Mouse (Mus musculus) hindbrain, embryonic 14.5 days (tissue): ENCODE data around the gene Kdelr2. TPM values are rescaled to one million over a fixed set of nuclear protein-coding genes. Genes with fewer than 3 reads are reported as not detected.
"Not testable (repeated sequence)": the region's sequence is repeated elsewhere in the genome, so short reads cannot be mapped to it uniquely, and the experiment has no call there.

Experiments used
- ATAC-seq: fragments of 200-750 bp; cut with Nextera tagmentation; 2 replicates; pipeline ENCODE4 v1.8.0; 2017; ENCODE audit warnings: moderate number of reproducible peaks, mild to moderate bottlenecking, moderate TSS enrichment, moderate library complexity; ENCODE audit not compliant: low FRiP score
- DNase-seq: peaks from one replicate; pipeline ENCODE4 v3.0.0-alpha.2; 2015; ENCODE audit warnings: low spot score
- H3K27ac ChIP-seq: fragments of 300-500 bp; sonication (generic); 2 replicates; pipeline ENCODE4 v1.5.1; 2014; ENCODE audit warnings: mild to moderate bottlenecking, moderate library complexity
- H3K27me3 ChIP-seq: fragments of 300-500 bp; sonication (generic); 2 replicates; pipeline ENCODE4 v1.6.1; 2014; ENCODE audit warnings: mild to moderate bottlenecking, low read length, mixed read lengths; ENCODE audit not compliant: control insufficient read depth, insufficient read depth
- H3K36me3 ChIP-seq: fragments of 300-500 bp; sonication (generic); replicated peaks from 2 replicates; pipeline ENCODE4 v1.6.1; 2014; ENCODE audit not compliant: control insufficient read depth, insufficient read depth
- H3K4me1 ChIP-seq: fragments of 300-500 bp; sonication (generic); replicated peaks from 2 replicates; pipeline ENCODE4 v1.6.1; 2014; ENCODE audit warnings: antibody characterized with exemption, low read length, mixed read lengths; ENCODE audit not compliant: control insufficient read depth, insufficient read depth
- H3K4me2 ChIP-seq: fragments of 300-500 bp; sonication (generic); replicated peaks from 2 replicates; pipeline ENCODE4 v1.6.1; 2014; ENCODE audit warnings: mild to moderate bottlenecking, moderate library complexity
- H3K4me3 ChIP-seq: fragments of 300-500 bp; sonication (generic); replicated peaks from 2 replicates; pipeline ENCODE4 v1.5.1; 2014; ENCODE audit warnings: mild to moderate bottlenecking, low read length
- H3K9ac ChIP-seq: fragments of 300-500 bp; sonication (generic); 2 replicates; pipeline ENCODE4 v1.6.1; 2014
- H3K9me3 ChIP-seq: fragments of 300-500 bp; sonication (generic); 2 replicates; pipeline ENCODE4 v1.6.1; 2016; ENCODE audit warnings: low read length; ENCODE audit not compliant: control insufficient read depth
- WGBS: fragments of 180-500 bp; shearing (Covaris S2); extraction: QIAGEN DNeasy Blood & Tissue Kit; methylation state at CpG from one replicate; pipeline ENCODE4 v1.1.7; 2014; 5-methylcytosine and 5-hydroxymethylcytosine counted together
- polyA plus RNA-seq: library from polyadenylated mRNA; unstranded; fragments of >200 nt; fragmentation: Nextera tagmentation; extraction: Ambion mirVana; gene quantifications from 2 replicates; pipeline ENCODE4 v1.2.1, GENCODE M21; 2014

The Kdelr2 gene
- polyA plus RNA-seq, 1 experiment from 2014 or later: 147 TPM

GRCm38 (mm10) chr5:143394966-143395365, 8.7 kb upstream of the Kdelr2 start:
- not testable (repeated sequence) for DNase-seq

GRCm38 (mm10) chr5:143395649-143396048, 8.0 kb upstream of the Kdelr2 start:
- Histone ChIP-seq H3K4me3 (no peak overlapping the region), H3K9ac (no peak overlapping the region), H3K27ac (no peak overlapping the region), H3K4me1 (no peaks in the 10 kb centered on the region), H3K9me3 (no peaks in the 10 kb centered on the region), H3K4me2 (no peak overlapping the region), H3K36me3 (no peaks in the 10 kb centered on the region), H3K27me3 (no peaks in the 10 kb centered on the region)
- no peak for DNase-seq
- ATAC-seq: no peak
- WGBS: 41% methylated on average over 2 of the region's 2 CpGs

More at GRCm38 (mm10) chr5:143394966-143395365, 8.7 kb upstream of the Kdelr2 start:
- H3K9me3 ChIP-seq, ATAC-seq, H3K9ac ChIP-seq, H3K4me3 ChIP-seq, H3K27ac ChIP-seq, H3K4me2 ChIP-seq, H3K36me3 ChIP-seq, H3K27me3 ChIP-seq, H3K4me1 ChIP-seq: not testable (repeated sequence)
- WGBS: 91% methylated on average over 2 of the region's 2 CpGs

- ATAC-seq (no peak), DNase-seq (no peak)
- 95% methylated on average over 12 of the region's 12 CpGs for WGBS
Measured at GRCm38 (mm10) chr5:143400501-143400900, 3.1 kb upstream of the Kdelr2 start.

GRCm38 (mm10) chr5:143401556-143401955, 2.1 kb upstream of the Kdelr2 start:
- DNase-seq: no peak
- Histone ChIP-seq H3K4me3 (no peak overlapping the region), H3K36me3 (peaks cover 10% of the 10 kb centered on the region), H3K4me2 (no peak overlapping the region), H3K27me3 (no peaks in the 10 kb centered on the region), H3K9me3 (no peaks in the 10 kb centered on the region), H3K9ac (no peak overlapping the region), H3K4me1 (peaks cover 17% of the 10 kb centered on the region), H3K27ac (no peak overlapping the region)
- ATAC-seq: no peak
- WGBS: 85% methylated on average over 2 of the region's 2 CpGs

More at GRCm38 (mm10) chr5:143400501-143400900, 3.1 kb upstream of the Kdelr2 start:
- Histone ChIP-seq H3K9me3 (no peaks in the 10 kb centered on the region), H3K4me1 (peaks cover 17% of the 10 kb centered on the region), H3K27ac (no peak overlapping the region), H3K27me3 (no peaks in the 10 kb centered on the region), H3K36me3 (0 out of 2 replicates have a peak, but pooled peaks cover 1% of the 10 kb centered on the region), H3K4me2 (no peak overlapping the region), H3K4me3 (no peak overlapping the region), H3K9ac (no peak overlapping the region)

GRCm38 (mm10) chr5:143404148-143404930, 701 bp downstream of the Kdelr2 start:
- Histone ChIP-seq H3K27me3 (no peaks in the 10 kb centered on the region), H3K36me3 (peaks cover 24% of the 10 kb centered on the region), H3K27ac (peak overlapping the region; percentile 85), H3K4me2 (peak overlapping the region; percentile 83), H3K4me3 (peak overlapping the region; percentile 93), H3K9ac (peak overlapping the region; percentile 83), H3K4me1 (peaks cover 17% of the 10 kb centered on the region), H3K9me3 (no peaks in the 10 kb centered on the region)
- DNase-seq (no peak), ATAC-seq (peak; percentile 10)
- WGBS: 6% methylated on average over 34 of the region's 34 CpGs

GRCm38 (mm10) chr5:143405200-143405599, 1.6 kb downstream of the Kdelr2 start:
- no peak overlapping the region for H3K4me3 ChIP-seq
- H3K9me3 ChIP-seq: no peaks in the 10 kb centered on the region
- DNase-seq: no peak
- H3K9ac ChIP-seq: no peak overlapping the region
- peak overlapping the region; percentile 83 for H3K4me2 ChIP-seq
- peaks cover 24% of the 10 kb centered on the region for H3K36me3 ChIP-seq
- 85% methylated on average over 9 of the region's 9 CpGs for WGBS
- H3K27me3 ChIP-seq: no peaks in the 10 kb centered on the region
- no peak overlapping the region for H3K27ac ChIP-seq
- no peak for ATAC-seq
- peaks cover 17% of the 10 kb centered on the region for H3K4me1 ChIP-seq

- ATAC-seq (no peak), DNase-seq (no peak)
- Histone ChIP-seq H3K4me1 (peaks cover 17% of the 10 kb centered on the region), H3K4me3 (no peak overlapping the region), H3K36me3 (peaks cover 24% of the 10 kb centered on the region), H3K4me2 (no peak overlapping the region), H3K9ac (no peak overlapping the region), H3K27ac (no peak overlapping the region), H3K9me3 (no peaks in the 10 kb centered on the region), H3K27me3 (no peaks in the 10 kb centered on the region)
- WGBS: 95% methylated on average over 9 of the region's 9 CpGs
Measured at GRCm38 (mm10) chr5:143406548-143406947, 2.9 kb downstream of the Kdelr2 start.

- ATAC-seq (no peak), DNase-seq (no peak)
- no peak overlapping the region for H3K27ac ChIP-seq
- no peak overlapping the region for H3K4me3 ChIP-seq
- no peaks in the 10 kb centered on the region for H3K27me3 ChIP-seq
- H3K9ac ChIP-seq: no peak overlapping the region
- WGBS: 82% methylated on average over 3 of the region's 3 CpGs
- H3K4me1 ChIP-seq: peaks cover 11% of the 10 kb centered on the region
- no peaks in the 10 kb centered on the region for H3K9me3 ChIP-seq
- H3K36me3 ChIP-seq: peaks cover 34% of the 10 kb centered on the region
- no peak overlapping the region for H3K4me2 ChIP-seq
Measured at GRCm38 (mm10) chr5:143409239-143409638, 5.6 kb downstream of the Kdelr2 start.

- Histone ChIP-seq H3K4me2 (no peak overlapping the region), H3K36me3 (peaks cover 40% of the 10 kb centered on the region), H3K9ac (no peak overlapping the region), H3K9me3 (no peaks in the 10 kb centered on the region), H3K27ac (no peak overlapping the region), H3K27me3 (no peaks in the 10 kb centered on the region), H3K4me1 (no peaks in the 10 kb centered on the region), H3K4me3 (no peak overlapping the region)
- DNase-seq: no peak
- WGBS: 90% methylated on average over 4 of the region's 4 CpGs
- no peak for ATAC-seq
Measured at GRCm38 (mm10) chr5:143410841-143411395, 7.3 kb downstream of the Kdelr2 start.
